ENCODE assay signal across 8 mouse cellular contexts in genomic region chr16:90925461-90925860, GRCm38 (mm10). TPM values are rescaled to one million over a fixed set of nuclear protein-coding genes. Genes with fewer than 3 reads are reported as not detected.
DNase-seq lines count a peak whose midpoint lies in the region; ATAC-seq and TF ChIP-seq lines count a peak whose summit lies in the region.
"Had no signal": no experiment of that assay in that cellular context is flagged by ENCODE, and none has a peak within 500 bp of the region (broad histone marks: within the 10 kb centered on the region; RNA-seq: fewer than 3 reads in every experiment).

No protein-coding gene starts in this region.

- peak; percentile 18 for DNase-seq in G1E (ENCODE audit: low spot score)
- peak; percentile 85 to 86 for DNase-seq in adrenal gland, postnatal 36 days
- peak; percentile 77 for DNase-seq in embryonic facial prominence, embryonic 14.5 days (ENCODE audit: low spot score)
- peak; percentile 73 to 82 for DNase-seq in heart, postnatal 14 days
- DNase-seq in kidney, postnatal 36 days = peak; percentile 70 to 87
- DNase-seq in right cerebral cortex, adult 2 months (ENCODE audit: low spot score in 2 of 2) = peak; percentile 72 to 79

- H3K27ac ChIP-seq in embryonic facial prominence, embryonic 14.5 days (replicated peaks; ENCODE audit: low read depth, low read length) = no peak overlapping the region
- H3K27ac ChIP-seq in lung, embryonic 16.5 days (ENCODE audit: low read length) = no peak overlapping the region
- H3K27ac ChIP-seq: limb, embryonic 12.5 days had no signal

- H3K4me1 ChIP-seq in G1E (ENCODE audit: insufficient read depth, low read depth, low read length) = peaks cover 6% of the 10 kb centered on the region; the same call in 1 of the 2 replicates
- H3K4me1 ChIP-seq in embryonic facial prominence, embryonic 14.5 days (ENCODE audit: control insufficient read depth, insufficient read depth, low read length) = no peaks in the 10 kb centered on the region
- no peaks in the 10 kb centered on the region for H3K4me1 ChIP-seq in lung, embryonic 16.5 days (replicated peaks; ENCODE audit: control insufficient read depth, insufficient read depth, low read length)
- H3K4me1 ChIP-seq: limb, embryonic 12.5 days had no signal

- H3K27me3 ChIP-seq in G1E (ENCODE audit: insufficient read depth, low read length) = no peaks in the 10 kb centered on the region; the same call in 1 of the 2 replicates
- H3K27me3 ChIP-seq in embryonic facial prominence, embryonic 14.5 days (replicated peaks; ENCODE audit: control insufficient read depth, insufficient read depth, low read length) = no peaks in the 10 kb centered on the region
- H3K27me3 ChIP-seq in lung, embryonic 16.5 days (ENCODE audit: control insufficient read depth, insufficient read depth, low read depth, low read length) = no peaks in the 10 kb centered on the region
- H3K27me3 ChIP-seq: limb, embryonic 12.5 days had no signal

- H3K9me3 ChIP-seq in G1E (replicated peaks) = no peaks in the 10 kb centered on the region
- no peaks in the 10 kb centered on the region for H3K9me3 ChIP-seq in embryonic facial prominence, embryonic 14.5 days (ENCODE audit: control insufficient read depth, low read length)
- H3K9me3 ChIP-seq in lung, embryonic 16.5 days (ENCODE audit: control insufficient read depth, low read length) = no peaks in the 10 kb centered on the region
- H3K9me3 ChIP-seq: limb, embryonic 12.5 days had no signal

- intact Hi-C loops in heart, postnatal 14 days (cut with DNase I) = loop anchor here (2.0 kb wide), 1 partner anchor 97 kb away; no protein-coding TSS in a partner anchor

- H3K9ac ChIP-seq in embryonic facial prominence, embryonic 14.5 days (ENCODE audit: low read depth, low read length) = no peak overlapping the region
- H3K9ac ChIP-seq in lung, embryonic 16.5 days (ENCODE audit: low read length) = no peak overlapping the region
- H3K9ac ChIP-seq: limb, embryonic 12.5 days had no signal

- H3K4me2 ChIP-seq in embryonic facial prominence, embryonic 14.5 days (ENCODE audit: low read depth, low read length) = no peak overlapping the region
- no peak overlapping the region for H3K4me2 ChIP-seq in lung, embryonic 16.5 days (ENCODE audit: low read depth, low read length)
- H3K4me2 ChIP-seq: limb, embryonic 12.5 days had no signal

- no peak overlapping the region for H3K4me3 ChIP-seq in G1E (ENCODE audit: low read depth, low read length)
- H3K4me3 ChIP-seq in embryonic facial prominence, embryonic 14.5 days (ENCODE audit: low read depth, low read length) = no peak overlapping the region
- H3K4me3 ChIP-seq in lung, embryonic 16.5 days (ENCODE audit: low read length) = no peak overlapping the region
- H3K4me3 ChIP-seq: limb, embryonic 12.5 days had no signal

- ATAC-seq in G1E (ENCODE audit: extremely low read depth, insufficient number of reproducible peaks, low FRiP score, poor library complexity, severe bottlenecking) = 0 out of 2 replicates have a peak, but pooled peaks have one; percentile 30
- peak; percentile 79 for ATAC-seq in embryonic facial prominence, embryonic 14.5 days (ENCODE audit: low read depth)
- peak; percentile 43; the same call in 1 of the 2 replicates for ATAC-seq in lung, embryonic 16.5 days (ENCODE audit: low read depth)

- H3K36me3 ChIP-seq in G1E (replicated peaks) = peaks cover 81% of the 10 kb centered on the region
- H3K36me3 ChIP-seq in embryonic facial prominence, embryonic 14.5 days (ENCODE audit: control insufficient read depth, insufficient read depth, low read length) = peaks cover 10% of the 10 kb centered on the region
- H3K36me3 ChIP-seq in lung, embryonic 16.5 days (ENCODE audit: control insufficient read depth, insufficient read depth, low read length) = peaks cover under 1% of the 10 kb centered on the region

- WGBS in embryonic facial prominence, embryonic 14.5 days = 21% methylated on average over 5 of the region's 5 CpGs
- WGBS in lung, embryonic 16.5 days = 18% methylated on average over 5 of the region's 5 CpGs

- TF ChIP-seq CTCF in G1E (IDR thresholded peaks at IDR 0.05; ENCODE audit: low read depth, low read length) = no peak

RNA-seq across cellular contexts. Expression of gene Cfap298, which starts 9.5 kb away (rescaled TPM):
- total RNA-seq in G1E (2014; fragmentation: Nextera tagmentation) = 28.7 and 44.8 TPM in 2 replicates
- total RNA-seq in G1E (2017) = 56.7 and 73.4 TPM in 2 replicates
- 70.5 and 72.5 TPM in 2 replicates for polyA plus RNA-seq in G1E (2012)
- 10 to 100 TPM; 32.3 to 34.8 TPM for total RNA-seq in adrenal gland, postnatal 36 days (2021)
- 34.5 and 37.8 TPM in 2 replicates for polyA plus RNA-seq in embryonic facial prominence, embryonic 14.5 days (2014; fragmentation: Nextera tagmentation; extraction: Ambion mirVana)
- total RNA-seq in heart, postnatal 14 days (2021) = 10 to 100 TPM; 25.6 to 28.3 TPM
- polyA plus RNA-seq in lung, embryonic 16.5 days (2015; fragmentation: Nextera tagmentation; extraction: Ambion mirVana) = 57.2 and 59.2 TPM in 2 replicates

Comparison
In these comparisons a context has a peak if more than half of its experiments do, and no peak if none do; other contexts are left out.
1. DNase-seq: peak in every context shown above with its lines; median percentile 86 in adrenal gland, postnatal 36 days; 78 in kidney, postnatal 36 days; 78 in heart, postnatal 14 days; 77 in embryonic facial prominence, embryonic 14.5 days; 76 in right cerebral cortex, adult 2 months; 18 in G1E.